Mouse (Mus musculus): ENCODE measurements around the gene Sirt5.

DNA sequence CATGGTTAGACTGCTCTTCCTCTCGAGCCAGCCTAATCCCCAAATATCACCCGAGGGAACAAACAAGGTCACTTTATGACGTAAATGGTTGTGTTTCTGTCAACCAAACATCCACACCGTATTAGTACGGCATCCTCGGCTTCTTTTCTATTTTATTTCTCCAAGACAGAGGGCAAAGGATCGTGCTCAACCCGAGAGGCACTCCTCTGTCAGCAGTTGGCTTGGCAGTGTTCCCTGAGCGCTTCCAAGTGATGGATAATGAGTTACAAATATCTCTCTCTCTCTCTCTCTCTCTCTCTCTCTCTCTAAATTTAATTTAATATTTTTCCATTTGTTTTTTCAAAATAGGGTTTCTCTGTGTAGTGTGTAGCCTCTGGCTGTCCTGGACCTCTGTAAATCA, 2.9 kb upstream of the Sirt5 start:
- TF ChIP-seq EP300 (IDR thresholded peaks at IDR 0.05; ENCODE audit: low read depth), result no peak
- no peak for TF ChIP-seq CTCF (IDR thresholded peaks at IDR 0.05; ENCODE audit: low read depth)

Measured in liver, postnatal 0 days (tissue).